Mouse (Mus musculus): Measurements from ENCODE around the gene Cfap74. TPM values are rescaled to one million over a fixed set of nuclear protein-coding genes. Genes with fewer than 3 reads are reported as not detected.
A peak's percentile ranks its signal among the peaks of the same experiment; 100 is the strongest.

Cfap74 gene
- polyA plus RNA-seq, 1 experiment from 2014 or later, result 1.8 TPM

GRCm38 (mm10) chr4:155481381-155482124 is 72.6 kb downstream of the Cfap74 start:
- Histone ChIP-seq H3K4me3 (ENCODE audit: low read depth, low read length) (0 out of 2 replicates have a peak overlapping the region, but pooled peaks have one; percentile 10), H3K4me1 (ENCODE audit: insufficient read depth) (0 out of 2 replicates have a peak, but pooled peaks cover under 1% of the 10 kb centered on the region), H3K9me3 (ENCODE audit: low read depth, low read length) (no peaks in the 10 kb centered on the region), H3K4me2 (peak overlapping the region; percentile 52), H3K36me3 (ENCODE audit: insufficient read depth) (no peaks in the 10 kb centered on the region), H3K27me3 (ENCODE audit: insufficient read depth, low read length) (no peaks in the 10 kb centered on the region), H3K9ac (no peak overlapping the region), H3K27ac (ENCODE audit: low read depth) (no peak overlapping the region)
- peak; percentile 98 for TF ChIP-seq CTCF (IDR thresholded peaks at IDR 0.05; ENCODE audit: low read depth)
- DNase-seq (peak; percentile 90), ATAC-seq (ENCODE audit: insufficient read depth) (peak; percentile 83)
- WGBS, result 20% methylated on average over 28 of the region's 28 CpGs

DNA sequence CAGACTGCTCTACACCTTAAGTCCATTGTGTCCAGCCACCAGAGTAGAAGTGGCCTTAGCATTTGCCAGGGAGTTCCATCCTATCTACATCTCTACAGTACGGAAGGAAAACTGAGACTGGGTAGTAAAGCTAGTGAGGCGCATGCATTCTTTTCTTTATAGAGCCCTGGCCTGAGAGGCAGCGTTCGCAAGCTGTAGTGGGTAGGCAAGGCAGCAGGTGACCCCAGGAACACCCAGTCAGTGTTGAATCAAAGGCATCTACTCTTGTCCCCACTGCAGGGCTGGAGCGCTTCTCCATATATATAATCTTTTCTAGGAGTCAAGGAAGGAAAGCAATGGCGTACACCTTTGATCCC is 73.1 kb downstream of the Cfap74 start:
- Histone ChIP-seq H3K9me3 (ENCODE audit: low read depth, low read length) (no peaks in the 10 kb centered on the region), H3K27me3 (ENCODE audit: insufficient read depth, low read length) (no peaks in the 10 kb centered on the region), H3K4me1 (ENCODE audit: insufficient read depth) (0 out of 2 replicates have a peak, but pooled peaks cover 5% of the 10 kb centered on the region), H3K4me2 (no peak overlapping the region; the same call in 1 of the 2 replicates), H3K36me3 (ENCODE audit: insufficient read depth) (no peaks in the 10 kb centered on the region), H3K27ac (ENCODE audit: low read depth) (no peak overlapping the region), H3K4me3 (ENCODE audit: low read depth, low read length) (no peak overlapping the region), H3K9ac (no peak overlapping the region)
- no peak for ATAC-seq (ENCODE audit: insufficient read depth)
- no peak for TF ChIP-seq CTCF (IDR thresholded peaks at IDR 0.05; ENCODE audit: low read depth)
- DNase-seq, result no peak
- WGBS, result 90% methylated on average over 6 of the region's 6 CpGs

DNA sequence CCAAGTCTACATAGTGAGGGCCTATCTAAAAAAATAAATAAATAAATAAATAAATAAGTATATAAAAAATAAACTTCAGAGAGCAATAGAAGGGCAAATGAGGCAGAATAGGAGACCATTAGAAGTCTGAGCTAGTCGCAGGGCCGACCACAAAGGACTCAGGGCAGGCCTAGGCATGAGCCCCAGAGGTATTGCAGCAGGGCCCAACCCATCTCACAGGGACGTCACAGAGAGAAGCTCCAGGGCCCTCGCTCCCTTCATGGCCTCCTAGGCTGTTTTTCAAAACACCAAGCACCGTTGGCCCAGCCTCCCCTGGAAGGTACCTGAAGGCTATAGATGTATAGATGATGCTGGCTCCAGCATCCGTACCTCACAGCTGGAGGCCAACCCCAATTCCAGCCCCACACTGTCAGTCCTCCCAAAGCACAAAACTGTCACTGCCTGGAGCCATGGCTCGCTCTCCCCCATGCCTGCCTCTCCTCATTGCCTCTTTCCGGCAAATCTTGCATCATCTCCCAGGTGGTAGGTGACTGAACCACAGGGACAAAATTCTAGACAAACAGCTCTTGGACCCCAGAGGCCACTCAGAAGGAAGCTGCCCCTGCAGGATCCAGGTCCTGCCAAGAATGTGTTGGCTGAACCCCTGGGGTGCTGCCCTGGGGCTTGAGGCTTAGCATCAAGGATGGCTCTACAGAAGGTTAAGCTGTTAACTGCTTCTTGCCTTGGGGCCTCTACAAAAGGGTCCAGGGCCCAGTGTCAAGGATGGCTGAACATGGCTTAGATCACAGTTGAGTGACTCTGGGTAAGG is 73.9 kb downstream of the Cfap74 start:
- H3K36me3 ChIP-seq (ENCODE audit: insufficient read depth), result no peaks in the 10 kb centered on the region
- H3K27me3 ChIP-seq (ENCODE audit: insufficient read depth, low read length), result no peaks in the 10 kb centered on the region
- H3K9ac ChIP-seq, result no peak overlapping the region
- no peak overlapping the region for H3K4me3 ChIP-seq (ENCODE audit: low read depth, low read length)
- no peak overlapping the region for H3K4me2 ChIP-seq
- DNase-seq (no peak), ATAC-seq (ENCODE audit: insufficient read depth) (no peak)
- 77% methylated on average over 8 of the region's 8 CpGs for WGBS
- H3K9me3 ChIP-seq (ENCODE audit: low read depth, low read length), result no peaks in the 10 kb centered on the region
- H3K27ac ChIP-seq (ENCODE audit: low read depth), result no peak overlapping the region
- TF ChIP-seq CTCF (IDR thresholded peaks at IDR 0.05; ENCODE audit: low read depth), result no peak
- peaks cover 10% of the 10 kb centered on the region for H3K4me1 ChIP-seq (ENCODE audit: insufficient read depth)

GRCm38 (mm10) chr4:155485521-155485920 is 76.5 kb downstream of the Cfap74 start:
- Histone ChIP-seq H3K4me3 (ENCODE audit: low read depth, low read length) (no peak overlapping the region), H3K4me2 (no peak overlapping the region), H3K9me3 (ENCODE audit: low read depth, low read length) (no peaks in the 10 kb centered on the region), H3K36me3 (ENCODE audit: insufficient read depth) (no peaks in the 10 kb centered on the region), H3K27me3 (ENCODE audit: insufficient read depth, low read length) (no peaks in the 10 kb centered on the region), H3K9ac (no peak overlapping the region), H3K4me1 (ENCODE audit: insufficient read depth) (peaks cover 24% of the 10 kb centered on the region), H3K27ac (ENCODE audit: low read depth) (no peak overlapping the region)
- no peak for TF ChIP-seq CTCF (IDR thresholded peaks at IDR 0.05; ENCODE audit: low read depth)
- ATAC-seq (ENCODE audit: insufficient read depth), result no peak
- no peak for DNase-seq
- 69% methylated on average over 3 of the region's 3 CpGs for WGBS

GRCm38 (mm10) chr4:155487746-155488145 is 78.8 kb downstream of the Cfap74 start:
- no peak for TF ChIP-seq CTCF (IDR thresholded peaks at IDR 0.05; ENCODE audit: low read depth)
- DNase-seq (peak; percentile 19), ATAC-seq (ENCODE audit: insufficient read depth) (no peak)
- Histone ChIP-seq H3K4me1 (ENCODE audit: insufficient read depth) (peaks cover 25% of the 10 kb centered on the region), H3K27ac (ENCODE audit: low read depth) (peak overlapping the region; percentile 90), H3K4me3 (ENCODE audit: low read depth, low read length) (no peak overlapping the region), H3K9me3 (ENCODE audit: low read depth, low read length) (no peaks in the 10 kb centered on the region), H3K36me3 (ENCODE audit: insufficient read depth) (no peaks in the 10 kb centered on the region), H3K27me3 (ENCODE audit: insufficient read depth, low read length) (no peaks in the 10 kb centered on the region), H3K4me2 (peak overlapping the region; percentile 23; the same call in 1 of the 2 replicates), H3K9ac (no peak overlapping the region)
- WGBS, result 33% methylated on average over 3 of the region's 3 CpGs

- Histone ChIP-seq H3K4me2 (peak overlapping the region; percentile 23), H3K4me3 (ENCODE audit: low read depth, low read length) (no peak overlapping the region), H3K36me3 (ENCODE audit: insufficient read depth) (no peaks in the 10 kb centered on the region), H3K27ac (ENCODE audit: low read depth) (peak overlapping the region; percentile 90), H3K4me1 (ENCODE audit: insufficient read depth) (peaks cover 25% of the 10 kb centered on the region), H3K9ac (0 out of 2 replicates have a peak overlapping the region, but pooled peaks have one; percentile 10), H3K27me3 (ENCODE audit: insufficient read depth, low read length) (no peaks in the 10 kb centered on the region), H3K9me3 (ENCODE audit: low read depth, low read length) (no peaks in the 10 kb centered on the region)
- 50% methylated on average over 8 of the region's 8 CpGs for WGBS
- ATAC-seq (ENCODE audit: insufficient read depth) (peak; percentile 81), DNase-seq (peak; percentile 95)
- TF ChIP-seq CTCF (IDR thresholded peaks at IDR 0.05; ENCODE audit: low read depth), result no peak
Measured at GRCm38 (mm10) chr4:155488232-155489025, 79.4 kb downstream of the Cfap74 start.
